Mouse (Mus musculus): Measurements from ENCODE around the gene Tas2r135. TPM values are rescaled to one million over a fixed set of nuclear protein-coding genes. Genes with fewer than 3 reads are reported as not detected.

Tas2r135 gene
- polyA plus RNA-seq, 1 experiment from 2014 or later, result not detected

DNA sequence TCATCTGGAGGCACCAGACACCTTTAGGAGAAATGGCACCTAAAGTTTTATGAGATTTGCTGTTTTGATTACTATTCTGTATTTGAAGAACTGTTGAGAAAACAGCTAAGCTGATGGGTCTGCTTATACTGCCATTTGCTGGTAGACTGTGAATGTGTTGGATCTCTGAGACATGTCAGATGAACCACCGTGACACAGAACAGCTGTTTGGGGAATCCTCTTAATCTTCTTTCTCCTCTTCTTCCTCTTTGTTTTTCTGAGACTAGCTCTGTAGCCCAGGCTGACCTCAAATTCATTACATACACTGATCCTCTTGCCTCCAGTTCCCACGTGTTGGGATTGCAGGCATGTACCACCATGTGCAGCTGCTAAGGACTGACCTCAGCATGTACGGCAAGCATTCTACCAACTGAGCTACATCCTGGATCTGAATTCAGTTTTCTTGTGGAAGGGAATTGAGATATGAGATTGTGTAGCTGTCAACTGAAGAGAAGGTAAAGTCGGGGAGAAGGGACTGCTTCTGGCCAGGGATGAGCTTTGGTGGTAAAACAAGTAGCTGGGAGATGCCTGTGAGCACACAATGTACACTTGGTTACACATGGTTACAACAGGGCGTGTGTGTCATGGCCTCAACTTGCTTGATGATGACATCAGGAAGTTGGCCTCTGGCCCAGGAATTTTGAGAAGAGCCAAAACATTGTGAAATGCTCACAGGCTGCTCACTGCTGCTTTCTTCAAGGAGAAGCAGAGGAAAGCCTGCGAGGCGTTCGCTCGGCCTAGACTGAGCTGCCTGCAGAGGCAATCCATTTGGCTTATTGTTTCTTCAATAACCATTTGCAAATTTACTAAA, 9.0 kb upstream of the Tas2r135 start:
- H3K27ac ChIP-seq, result no peak overlapping the region
- H3K4me1 ChIP-seq (replicated peaks), result no peaks in the 10 kb centered on the region
- no peak for ATAC-seq (ENCODE audit: low read depth)
- no peak for DNase-seq
- no peaks in the 10 kb centered on the region for H3K36me3 ChIP-seq
- H3K27me3 ChIP-seq, result no peaks in the 10 kb centered on the region
- no peak overlapping the region for H3K4me2 ChIP-seq
- WGBS (ENCODE audit: insufficient replicate concordance), result 56% methylated on average over 9 of the region's 9 CpGs
- H3K4me3 ChIP-seq (replicated peaks), result no peak overlapping the region
- H3K9ac ChIP-seq, result no peak overlapping the region
- H3K9me3 ChIP-seq (replicated peaks), result no peaks in the 10 kb centered on the region

- Histone ChIP-seq H3K27me3 (no peaks in the 10 kb centered on the region), H3K4me2 (no peak overlapping the region), H3K9me3 (replicated peaks) (no peaks in the 10 kb centered on the region), H3K4me1 (replicated peaks) (no peaks in the 10 kb centered on the region), H3K27ac (no peak overlapping the region), H3K36me3 (no peaks in the 10 kb centered on the region), H3K4me3 (replicated peaks) (no peak overlapping the region), H3K9ac (no peak overlapping the region)
- 22% methylated on average over 3 of the region's 3 CpGs for WGBS (ENCODE audit: insufficient replicate concordance)
- DNase-seq (no peak), ATAC-seq (ENCODE audit: low read depth) (no peak)
Observed at GRCm38 (mm10) chr6:42397041-42397657, 8.1 kb upstream of the Tas2r135 start.

DNA sequence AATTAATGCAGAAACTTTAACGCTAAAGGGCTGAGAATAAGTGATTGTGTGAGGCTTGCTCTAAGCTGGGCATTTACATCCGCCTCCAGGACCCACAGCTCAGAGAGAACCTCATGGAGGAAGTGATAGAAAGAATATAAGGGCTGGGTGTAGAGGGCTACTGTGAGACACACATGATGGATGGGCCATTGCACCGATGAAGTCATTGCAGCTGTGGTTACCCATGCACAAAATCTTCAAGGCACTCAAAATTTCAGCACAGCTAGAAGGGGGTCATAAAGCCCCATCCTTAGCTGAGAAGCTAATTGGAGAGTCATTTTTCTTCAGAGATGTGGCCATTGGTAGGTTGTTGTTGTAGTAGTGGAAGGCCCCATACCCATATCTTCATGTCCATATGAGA, 6.9 kb upstream of the Tas2r135 start:
- no peak overlapping the region for H3K4me3 ChIP-seq (replicated peaks)
- DNase-seq (no peak), ATAC-seq (ENCODE audit: low read depth) (no peak)
- H3K4me1 ChIP-seq (replicated peaks), result no peaks in the 10 kb centered on the region
- H3K9ac ChIP-seq, result no peak overlapping the region
- no peaks in the 10 kb centered on the region for H3K36me3 ChIP-seq
- H3K27ac ChIP-seq, result no peak overlapping the region
- WGBS (ENCODE audit: insufficient replicate concordance), result 51% methylated on average over 3 of the region's 3 CpGs
- H3K4me2 ChIP-seq, result no peak overlapping the region
- H3K27me3 ChIP-seq, result no peaks in the 10 kb centered on the region
- no peaks in the 10 kb centered on the region for H3K9me3 ChIP-seq (replicated peaks)

DNA sequence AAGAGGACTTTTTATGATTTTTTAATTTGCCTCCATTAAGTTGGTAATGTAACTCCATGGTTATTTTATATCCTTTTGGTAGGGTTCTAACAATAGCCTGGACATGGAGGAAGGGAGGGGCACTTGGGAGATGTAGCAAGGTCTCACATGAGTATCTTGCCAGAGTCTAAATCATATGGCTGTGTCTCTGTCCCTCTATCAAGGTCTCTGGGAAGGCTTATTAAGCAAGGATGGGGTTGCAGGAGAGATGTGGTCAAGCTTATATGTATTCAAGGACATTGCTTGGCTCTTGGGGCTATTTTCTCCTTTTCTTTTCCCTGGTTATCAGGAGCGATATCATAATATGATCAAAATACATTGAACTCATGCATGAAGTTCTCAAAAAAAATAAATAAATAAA, 6.2 kb upstream of the Tas2r135 start:
- H3K9ac ChIP-seq, result no peak overlapping the region
- no peak overlapping the region for H3K4me2 ChIP-seq
- H3K9me3 ChIP-seq (replicated peaks), result no peaks in the 10 kb centered on the region
- ATAC-seq (ENCODE audit: low read depth) (no peak), DNase-seq (no peak)
- H3K27ac ChIP-seq, result no peak overlapping the region
- no peaks in the 10 kb centered on the region for H3K4me1 ChIP-seq (replicated peaks)
- H3K36me3 ChIP-seq, result no peaks in the 10 kb centered on the region
- WGBS (ENCODE audit: insufficient replicate concordance), result 85% methylated on average over 1 of the region's 1 CpGs
- H3K4me3 ChIP-seq (replicated peaks), result no peak overlapping the region
- no peaks in the 10 kb centered on the region for H3K27me3 ChIP-seq

- no peak within 1 kb of the TSS for H3K4me3 ChIP-seq (replicated peaks)
- no peak within 1 kb of the TSS for H3K4me2 ChIP-seq
- H3K27ac ChIP-seq, result no peak within 1 kb of the TSS
- H3K36me3 ChIP-seq, result no peaks in the 10 kb centered on the region
- 81% methylated on average over 1 of the region's 1 CpGs for WGBS (ENCODE audit: insufficient replicate concordance)
- no peak within 1 kb of the TSS for H3K9ac ChIP-seq
- no peaks in the 10 kb centered on the region for H3K27me3 ChIP-seq
- H3K9me3 ChIP-seq (replicated peaks), result no peaks in the 10 kb centered on the region
- ATAC-seq (ENCODE audit: low read depth) (no peak), DNase-seq (no peak)
- no peaks in the 10 kb centered on the region for H3K4me1 ChIP-seq (replicated peaks)
Observed at GRCm38 (mm10) chr6:42399938-42400337, 5.3 kb upstream of the Tas2r135 start, which contains the start of gene Tas2r143. Gene Tas2r143 (plus strand): TSS chr6:42400238.

- H3K36me3 ChIP-seq, result no peaks in the 10 kb centered on the region
- H3K9me3 ChIP-seq (replicated peaks), result no peaks in the 10 kb centered on the region
- no peak for DNase-seq
- 65% methylated on average over 2 of the region's 2 CpGs for WGBS (ENCODE audit: insufficient replicate concordance)
- no peak overlapping the region for H3K4me3 ChIP-seq (replicated peaks)
- H3K27ac ChIP-seq, result no peak overlapping the region
- no peaks in the 10 kb centered on the region for H3K4me1 ChIP-seq (replicated peaks)
- H3K4me2 ChIP-seq, result no peak overlapping the region
- no peak overlapping the region for H3K9ac ChIP-seq
- no peaks in the 10 kb centered on the region for H3K27me3 ChIP-seq
- ATAC-seq (ENCODE audit: low read depth), result no peak
Observed at GRCm38 (mm10) chr6:42419443-42419842, 14.2 kb downstream of the Tas2r135 start.

DNA sequence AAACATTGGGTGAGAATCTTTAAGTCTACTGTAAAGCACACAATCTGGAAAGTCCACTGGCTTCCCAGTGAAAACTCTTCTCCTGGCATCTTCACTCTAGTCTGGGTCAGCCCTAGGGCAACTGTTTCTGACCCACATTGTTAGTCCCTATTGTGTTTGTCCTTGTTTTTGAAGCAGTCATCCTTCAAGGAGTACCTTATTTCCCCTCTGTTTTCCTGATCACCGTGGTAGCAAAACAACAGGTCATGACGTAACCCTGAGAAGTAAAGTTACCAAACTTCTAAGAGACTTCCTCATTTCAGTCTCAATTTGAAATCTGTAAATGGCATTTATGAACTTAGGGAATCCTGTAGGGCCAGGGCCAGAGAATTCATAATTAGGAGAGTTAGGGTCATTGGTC, 16.2 kb downstream of the Tas2r135 start:
- Histone ChIP-seq H3K36me3 (no peaks in the 10 kb centered on the region), H3K27ac (no peak overlapping the region), H3K9ac (no peak overlapping the region), H3K27me3 (no peaks in the 10 kb centered on the region), H3K4me3 (replicated peaks) (no peak overlapping the region), H3K4me1 (replicated peaks) (no peaks in the 10 kb centered on the region), H3K4me2 (no peak overlapping the region), H3K9me3 (replicated peaks) (no peaks in the 10 kb centered on the region)
- ATAC-seq (ENCODE audit: low read depth) (no peak), DNase-seq (no peak)
- 31% methylated on average over 2 of the region's 2 CpGs for WGBS (ENCODE audit: insufficient replicate concordance)

GRCm38 (mm10) chr6:42424472-42424871, 19.2 kb downstream of the Tas2r135 start:
- DNase-seq, result no peak
- Histone ChIP-seq H3K4me1 (replicated peaks) (no peaks in the 10 kb centered on the region), H3K4me2 (no peak overlapping the region), H3K4me3 (replicated peaks) (no peak overlapping the region), H3K27ac (no peak overlapping the region), H3K36me3 (no peaks in the 10 kb centered on the region), H3K9ac (no peak overlapping the region), H3K27me3 (no peaks in the 10 kb centered on the region), H3K9me3 (replicated peaks) (no peaks in the 10 kb centered on the region)
- no peak for ATAC-seq (ENCODE audit: low read depth)
- 61% methylated on average over 3 of the region's 3 CpGs for WGBS (ENCODE audit: insufficient replicate concordance)

GRCm38 (mm10) chr6:42426337-42426736, 21.1 kb downstream of the Tas2r135 start:
- H3K27me3 ChIP-seq, result no peaks in the 10 kb centered on the region
- no peak overlapping the region for H3K4me3 ChIP-seq (replicated peaks)
- no peaks in the 10 kb centered on the region for H3K9me3 ChIP-seq (replicated peaks)
- no peak overlapping the region for H3K9ac ChIP-seq
- WGBS (ENCODE audit: insufficient replicate concordance), result 53% methylated on average over 4 of the region's 4 CpGs
- H3K27ac ChIP-seq, result no peak overlapping the region
- H3K36me3 ChIP-seq, result no peaks in the 10 kb centered on the region
- ATAC-seq (ENCODE audit: low read depth) (no peak), DNase-seq (no peak)
- H3K4me2 ChIP-seq, result no peak overlapping the region
- no peaks in the 10 kb centered on the region for H3K4me1 ChIP-seq (replicated peaks)

- WGBS (ENCODE audit: insufficient replicate concordance), result 48% methylated on average over 2 of the region's 2 CpGs
- no peaks in the 10 kb centered on the region for H3K4me1 ChIP-seq (replicated peaks)
- no peak for DNase-seq
- no peak overlapping the region for H3K9ac ChIP-seq
- no peak overlapping the region for H3K4me3 ChIP-seq (replicated peaks)
- no peaks in the 10 kb centered on the region for H3K27me3 ChIP-seq
- no peak overlapping the region for H3K4me2 ChIP-seq
- no peaks in the 10 kb centered on the region for H3K36me3 ChIP-seq
- ATAC-seq (ENCODE audit: low read depth), result no peak
- no peak overlapping the region for H3K27ac ChIP-seq
- no peaks in the 10 kb centered on the region for H3K9me3 ChIP-seq (replicated peaks)
Observed at GRCm38 (mm10) chr6:42433554-42433953, 28.3 kb downstream of the Tas2r135 start.

- Histone ChIP-seq H3K36me3 (no peaks in the 10 kb centered on the region), H3K27me3 (no peaks in the 10 kb centered on the region), H3K4me3 (replicated peaks) (no peak within 1 kb of the TSS), H3K9me3 (replicated peaks) (no peaks in the 10 kb centered on the region), H3K4me2 (no peak within 1 kb of the TSS), H3K9ac (no peak within 1 kb of the TSS), H3K27ac (no peak within 1 kb of the TSS), H3K4me1 (replicated peaks) (no peaks in the 10 kb centered on the region)
- ATAC-seq (ENCODE audit: low read depth) (no peak), DNase-seq (no peak)
- 40% methylated on average over 6 of the region's 6 CpGs for WGBS (ENCODE audit: insufficient replicate concordance)
Observed at GRCm38 (mm10) chr6:42434446-42434845, 29.2 kb downstream of the Tas2r135 start, which contains the start of gene Tas2r126. Gene Tas2r126 (plus strand): TSS chr6:42434535.

- Histone ChIP-seq H3K4me1 (replicated peaks) (no peaks in the 10 kb centered on the region), H3K9ac (no peak overlapping the region), H3K4me2 (no peak overlapping the region), H3K36me3 (no peaks in the 10 kb centered on the region), H3K9me3 (replicated peaks) (no peaks in the 10 kb centered on the region), H3K4me3 (replicated peaks) (no peak overlapping the region), H3K27me3 (no peaks in the 10 kb centered on the region), H3K27ac (no peak overlapping the region)
- DNase-seq (no peak), ATAC-seq (ENCODE audit: low read depth) (no peak)
- WGBS (ENCODE audit: insufficient replicate concordance), result 29% methylated on average over 2 of the region's 2 CpGs
Observed at GRCm38 (mm10) chr6:42435490-42435889, 30.3 kb downstream of the Tas2r135 start.
